Mouse (Mus musculus) cerebral cortex, adult 2 months (tissue): ENCODE measurements around the gene Macf1.

Experiments
- WGBS: fragments of 180-500 bp; shearing (Covaris S2); methylation state at CpG from one replicate; pipeline ENCODE4 v1.1.7; 2018; 5-methylcytosine and 5-hydroxymethylcytosine counted together

The Macf1 gene

DNA sequence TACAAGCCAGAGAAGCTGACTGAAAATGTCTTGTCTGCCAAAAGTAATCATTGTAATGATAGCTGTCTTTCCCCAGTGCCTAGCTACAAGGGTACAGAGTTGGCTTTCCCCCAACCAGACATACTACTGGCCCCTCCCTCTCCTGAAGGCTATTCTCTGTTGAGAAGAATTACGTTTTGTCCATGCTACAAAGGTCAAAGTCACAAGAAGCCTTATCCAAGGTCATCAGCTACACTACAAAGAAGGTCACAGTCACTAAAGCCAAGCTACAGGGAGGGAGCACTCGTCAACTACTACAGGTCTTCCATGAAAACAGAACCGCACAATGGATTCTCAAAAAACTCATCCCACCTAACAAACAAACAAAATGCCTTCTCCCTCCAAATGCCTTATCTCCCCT is 49.7 kb downstream of the Macf1 start:
- 69% methylated on average over 3 of the region's 3 CpGs for whole genome bisulfite sequencing

DNA sequence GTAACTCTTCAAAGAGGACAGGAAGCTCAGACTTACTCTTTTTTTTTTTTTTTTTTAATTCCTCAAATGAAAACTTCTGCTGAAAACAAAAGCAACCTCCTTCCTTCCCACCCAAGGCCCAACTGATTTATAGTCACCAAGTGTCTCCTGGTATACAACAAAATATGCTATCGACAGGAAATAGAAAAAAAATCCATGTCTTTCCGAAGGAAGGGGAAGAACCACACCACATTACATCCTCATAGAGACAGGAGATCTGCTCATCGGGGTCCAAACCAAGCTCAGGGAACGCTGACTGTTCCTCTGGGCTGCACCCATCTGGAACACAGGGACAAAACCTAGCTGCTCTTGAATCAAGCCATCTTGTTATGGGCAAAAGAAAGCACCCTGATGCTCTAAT is 50.3 kb downstream of the Macf1 start:
- 71% methylated on average over 4 of the region's 4 CpGs for WGBS

DNA sequence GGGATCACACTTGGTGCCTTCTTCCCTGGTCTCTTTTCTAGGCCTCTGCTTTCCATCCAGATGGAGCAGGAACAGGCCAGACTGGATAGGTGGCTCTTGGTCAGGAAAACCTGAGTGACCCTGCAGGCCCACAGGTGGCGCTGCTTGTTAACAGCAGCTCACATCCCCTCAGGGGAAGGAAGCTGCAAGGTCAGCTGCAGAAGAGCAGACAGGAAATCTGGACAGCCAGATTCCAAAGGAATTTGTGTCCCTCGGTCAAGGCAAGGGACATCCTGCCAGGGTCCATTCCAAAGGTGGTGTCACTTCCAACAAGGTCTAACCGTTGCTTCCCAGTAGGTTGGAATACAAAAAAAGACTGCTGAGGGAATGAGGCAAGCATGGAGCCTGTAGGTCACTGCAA is 50.8 kb downstream of the Macf1 start:
- WGBS, result 59% methylated on average over 3 of the region's 3 CpGs

DNA sequence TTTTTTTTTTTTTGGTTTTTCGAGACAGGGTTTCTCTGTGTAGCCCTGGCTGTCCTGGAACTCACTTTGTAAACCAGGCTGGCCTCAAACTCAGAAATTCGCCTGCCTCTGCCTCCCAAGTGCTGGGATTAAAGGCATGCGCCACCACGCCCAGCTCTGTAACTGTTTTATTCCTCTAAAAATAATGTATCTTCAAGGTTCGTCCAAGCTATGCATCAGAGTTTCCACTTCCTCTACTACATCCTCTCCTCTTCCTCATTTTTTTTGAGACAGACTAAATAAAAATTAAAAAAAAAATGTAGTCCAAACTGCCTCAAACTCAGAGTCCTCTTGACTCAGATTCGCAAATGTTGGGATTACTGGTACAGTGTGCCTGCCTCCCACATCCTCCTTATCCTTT is 52.0 kb downstream of the Macf1 start:
- 67% methylated on average over 5 of the region's 6 CpGs for WGBS

DNA sequence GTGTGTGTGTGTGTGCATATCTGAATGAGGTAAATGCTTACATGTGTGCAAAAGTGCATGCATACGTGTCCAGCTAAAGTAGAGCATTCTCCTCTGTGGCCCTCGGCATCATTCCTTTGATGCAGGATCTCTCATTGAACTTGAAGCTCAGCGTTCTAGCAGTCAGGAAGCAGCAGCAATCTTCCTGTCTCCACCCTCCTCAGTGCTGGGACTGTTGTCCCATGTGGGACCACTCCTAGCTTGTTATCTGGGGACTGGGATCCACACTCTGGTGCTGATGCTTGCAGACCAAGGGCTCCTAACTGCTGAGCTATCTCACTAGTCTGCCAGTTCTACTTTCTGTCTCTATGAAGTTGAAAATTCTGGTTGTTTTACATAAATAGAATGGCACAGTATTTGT is 52.5 kb downstream of the Macf1 start:
- WGBS, result 78% methylated on average over 3 of the region's 3 CpGs

DNA sequence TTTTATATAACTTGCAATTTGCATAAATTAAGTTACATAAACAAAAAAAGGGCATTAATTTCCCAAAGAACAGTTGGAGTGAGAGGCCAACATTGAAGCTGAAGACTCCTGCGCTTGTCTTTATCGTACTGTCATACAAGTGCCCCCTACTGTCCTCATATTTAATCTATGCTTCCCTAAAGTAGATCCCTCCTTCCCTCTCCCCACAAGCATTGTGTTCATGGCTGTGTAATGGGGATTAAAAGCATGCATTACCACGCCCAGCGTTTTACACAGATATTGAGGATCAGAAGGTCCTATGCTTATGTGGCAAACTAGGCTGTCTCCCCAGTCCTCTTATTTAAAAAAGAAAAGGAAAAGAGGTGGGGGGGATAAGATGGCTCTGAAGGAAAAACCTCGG is 56.5 kb downstream of the Macf1 start:
- WGBS, result 56% methylated on average over 5 of the region's 5 CpGs

DNA sequence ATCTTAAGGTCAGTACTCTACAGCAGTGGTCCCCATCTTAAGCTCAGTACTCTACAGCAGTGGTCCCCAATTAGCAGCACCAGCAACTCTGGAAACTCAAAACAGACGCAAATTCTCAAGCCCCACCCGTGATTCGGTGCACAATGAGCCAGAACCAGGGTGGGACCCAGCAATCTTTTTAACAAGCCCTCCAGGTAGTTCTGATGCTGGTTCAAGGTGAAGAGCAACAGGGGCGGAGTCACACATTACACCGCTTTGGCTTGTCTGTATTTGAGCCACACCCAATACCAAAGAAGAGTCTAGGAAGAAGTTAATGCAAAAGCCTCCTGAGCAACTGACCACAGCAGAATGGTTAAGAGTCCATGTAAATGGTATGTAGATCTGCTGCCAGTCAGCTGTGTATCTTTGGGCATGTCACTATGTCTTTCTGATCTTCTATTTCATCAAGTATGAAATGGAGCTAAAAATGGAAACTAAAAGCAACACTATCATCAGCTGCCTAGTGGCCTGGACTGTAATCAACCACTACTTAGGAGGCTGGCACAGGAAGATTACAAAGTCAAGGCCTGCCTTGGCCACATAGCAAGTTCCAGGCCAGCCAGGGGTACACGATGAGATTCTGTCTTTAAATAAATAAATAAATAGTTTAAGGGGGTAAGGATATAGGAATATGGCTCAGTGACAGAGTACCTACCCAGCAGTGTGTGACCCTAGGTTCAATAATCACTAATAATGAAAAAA is 58.7 kb downstream of the Macf1 start:
- WGBS, result 72% methylated on average over 6 of the region's 6 CpGs

DNA sequence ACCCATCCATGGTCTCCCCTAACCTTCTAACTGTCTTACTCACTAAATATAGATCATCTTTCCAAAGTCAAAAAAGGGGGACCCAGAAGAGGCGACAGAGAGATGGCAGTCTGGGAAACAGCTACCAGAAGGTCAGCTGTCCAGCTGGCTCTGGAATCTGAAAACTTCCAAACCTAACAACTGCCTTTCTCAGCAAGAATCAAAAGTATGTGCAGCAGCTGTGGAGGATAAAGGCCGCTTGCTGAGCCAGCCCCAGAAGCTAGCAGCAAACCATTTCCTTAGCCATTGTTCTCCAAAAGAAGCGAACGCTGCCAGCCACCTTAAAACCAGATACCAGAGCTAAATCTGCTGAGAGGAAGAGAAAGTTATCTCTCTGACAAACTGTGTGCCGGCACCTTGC is 59.7 kb downstream of the Macf1 start:
- WGBS, result 34% methylated on average over 5 of the region's 5 CpGs

DNA sequence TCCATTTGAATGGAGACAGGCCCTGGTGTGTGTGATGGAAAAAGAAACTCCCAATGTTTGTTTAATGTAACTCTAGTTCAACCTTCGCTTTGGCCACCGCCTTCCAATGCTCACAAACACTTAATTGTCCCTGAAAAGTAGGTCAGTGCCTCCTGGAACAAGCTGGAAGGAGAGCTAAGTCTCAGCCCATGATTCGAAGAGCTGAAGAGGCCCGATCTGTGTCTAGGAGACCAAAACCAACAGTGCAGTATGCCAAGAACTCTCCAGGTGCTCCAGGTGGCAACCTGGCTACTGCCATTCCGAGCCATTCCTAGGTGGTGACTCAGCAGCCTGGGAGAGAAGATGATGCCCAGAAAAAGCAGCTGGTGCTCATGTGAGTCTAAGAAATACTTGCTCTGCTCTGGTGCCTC is 60.4 kb downstream of the Macf1 start:
- WGBS, result 48% methylated on average over 5 of the region's 5 CpGs

DNA sequence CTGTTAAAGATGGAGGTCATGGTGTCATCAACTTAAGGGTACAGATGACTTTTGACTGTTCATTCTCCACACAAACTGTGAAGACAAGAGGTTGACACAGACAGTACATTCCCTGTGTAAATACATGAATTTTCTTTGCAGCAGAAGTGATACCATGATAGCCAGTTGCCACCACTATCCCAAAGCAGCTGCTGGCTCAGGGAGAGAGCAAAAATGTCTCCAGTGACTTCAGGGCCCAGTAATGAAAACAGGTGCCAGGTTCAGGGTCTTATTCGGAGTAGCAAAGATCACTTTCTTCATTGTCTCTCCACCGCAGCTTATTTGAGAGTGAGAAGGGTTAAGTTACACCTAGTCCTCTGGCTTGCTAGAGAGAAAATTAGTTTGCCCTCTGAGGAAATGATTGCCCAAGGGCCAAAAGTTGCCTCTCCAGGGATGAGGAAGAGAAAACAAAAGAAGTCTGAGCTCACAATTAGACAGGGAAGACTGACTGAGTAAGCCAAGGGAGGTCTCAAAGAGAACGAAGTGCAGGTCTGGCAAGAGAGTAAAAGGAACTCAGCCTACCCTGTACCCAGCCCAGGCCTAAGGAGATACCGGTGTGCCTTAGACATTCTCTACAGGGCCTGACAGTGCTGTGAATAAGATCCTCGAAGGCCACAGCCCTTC is 66.3 kb downstream of the Macf1 start:
- WGBS, result 60% methylated on average over 5 of the region's 5 CpGs

DNA sequence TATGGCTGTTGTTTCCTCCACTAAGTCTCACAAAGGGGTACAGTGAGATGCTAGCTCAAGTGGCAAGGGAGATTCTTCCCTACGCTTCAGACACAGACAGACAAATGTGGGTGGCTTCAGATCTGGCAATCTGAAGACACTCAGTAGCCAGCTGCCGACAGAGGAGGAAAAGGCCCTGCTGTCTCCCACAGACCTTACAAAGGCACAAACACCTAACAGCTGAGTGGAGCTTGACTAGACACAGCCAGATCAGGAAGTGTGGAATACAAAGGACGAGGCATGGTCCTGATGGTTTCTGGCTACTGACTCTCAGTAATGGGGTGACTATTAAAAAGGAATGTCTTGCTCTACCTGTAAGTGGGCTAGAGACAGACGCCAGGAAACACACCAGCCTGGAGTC is 67.2 kb downstream of the Macf1 start:
- WGBS, result 26% methylated on average over 4 of the region's 4 CpGs

DNA sequence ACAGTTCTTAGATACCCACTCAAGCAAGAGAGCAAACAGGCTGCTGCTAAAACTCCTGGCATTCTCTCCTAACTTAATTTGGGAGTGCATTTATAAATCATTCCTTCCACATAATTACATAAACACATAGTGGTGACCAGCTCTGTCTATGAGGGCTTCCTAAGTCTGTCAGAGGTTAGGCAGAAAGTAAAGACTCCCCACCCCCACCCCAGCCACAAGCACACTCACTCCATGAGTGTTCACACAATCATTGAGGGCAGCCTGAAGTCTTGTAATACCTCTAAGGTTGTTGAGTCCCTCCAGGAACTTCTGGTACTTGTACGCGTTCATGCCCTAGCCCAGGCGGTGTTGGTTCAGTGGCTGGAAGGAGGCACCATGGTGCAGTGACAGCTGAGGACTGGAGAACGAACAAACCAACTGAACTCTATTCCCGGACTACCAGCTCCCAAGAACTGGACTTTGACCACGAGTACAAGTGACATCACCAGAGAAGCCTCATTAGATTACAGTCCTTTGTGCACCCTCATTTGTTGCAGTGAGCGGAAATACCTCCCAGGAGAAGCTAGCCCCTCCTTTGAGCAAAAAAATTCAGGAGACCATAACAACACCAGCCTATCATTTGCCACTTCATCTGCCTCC is 70.7 kb downstream of the Macf1 start:
- 65% methylated on average over 7 of the region's 7 CpGs for WGBS

DNA sequence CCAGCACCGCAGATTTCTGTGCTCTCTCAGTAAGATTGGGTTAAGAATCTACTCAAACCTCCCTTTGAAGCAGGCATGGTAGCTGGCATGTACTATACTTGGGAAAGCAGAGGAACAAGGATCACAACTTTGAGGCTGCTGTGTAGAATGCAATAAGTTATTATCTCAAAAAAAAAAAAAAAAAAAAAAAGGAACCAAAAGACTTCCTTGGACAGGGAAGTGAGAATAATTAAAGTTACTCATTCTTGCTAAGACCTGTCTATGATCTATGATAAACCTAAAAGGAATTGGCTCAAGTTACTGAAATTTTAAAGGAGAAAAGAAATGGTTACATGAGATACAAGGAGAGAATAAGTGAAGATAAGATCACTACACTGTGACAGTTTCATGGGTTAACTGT is 72.2 kb downstream of the Macf1 start:
- WGBS, result 80% methylated on average over 1 of the region's 1 CpGs

DNA sequence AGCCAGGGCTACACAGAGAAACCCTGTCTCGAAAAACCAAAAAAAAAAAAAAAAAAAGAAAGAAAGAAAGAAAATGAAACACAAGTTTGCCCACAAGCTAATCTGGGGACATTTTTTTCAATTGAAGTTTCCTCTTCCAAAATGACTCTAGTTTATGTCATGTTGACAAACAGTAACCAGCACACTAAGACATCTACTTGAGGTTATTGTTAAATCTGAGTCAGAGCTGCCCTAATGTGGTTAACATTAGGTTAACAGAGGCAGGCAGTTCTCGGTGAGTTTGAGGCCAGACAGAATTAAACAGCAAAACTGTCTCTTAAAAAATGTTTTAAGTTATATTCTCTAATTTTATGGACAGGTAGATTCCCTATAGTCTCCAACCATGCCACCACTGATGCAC is 72.9 kb downstream of the Macf1 start:
- 83% methylated on average over 2 of the region's 2 CpGs for WGBS

DNA sequence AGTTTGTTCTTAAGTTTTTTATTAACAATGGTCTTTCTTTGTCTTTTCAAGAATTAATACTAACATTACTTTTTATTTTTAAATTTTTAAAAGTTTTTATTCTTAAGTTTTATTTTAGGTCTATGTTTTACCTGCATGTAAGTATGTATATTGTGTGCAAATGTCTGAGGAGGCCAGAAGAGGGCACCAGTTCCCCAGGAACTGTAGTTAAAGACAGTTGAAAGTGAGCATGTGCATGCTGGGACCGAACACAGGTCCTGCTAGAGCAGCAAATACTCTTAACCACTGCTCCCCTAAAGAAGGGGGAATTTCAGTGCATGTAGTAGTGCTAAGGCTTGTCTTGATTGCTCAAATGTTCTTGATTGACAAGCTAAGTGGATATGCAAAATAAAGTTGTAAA is 77.0 kb downstream of the Macf1 start:
- WGBS, result 88% methylated on average over 1 of the region's 1 CpGs

DNA sequence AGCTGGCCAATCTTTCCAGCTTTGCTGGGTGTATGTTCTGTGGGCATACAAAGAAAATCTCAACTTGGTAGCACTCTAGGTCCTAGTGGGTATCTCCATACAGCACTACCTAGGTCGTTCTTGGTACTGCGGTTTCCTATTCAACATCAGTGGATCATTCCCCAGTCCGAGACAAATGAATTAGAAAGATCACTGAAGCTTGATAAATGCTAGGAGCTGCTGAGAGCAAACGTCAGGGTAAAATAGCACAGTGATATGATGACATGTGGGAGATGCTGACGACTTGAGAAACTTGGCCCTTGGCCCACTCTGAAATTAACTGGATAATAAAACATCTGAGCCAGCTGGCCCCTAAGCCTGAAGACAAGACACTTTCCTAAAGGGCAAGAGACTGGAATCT is 78.2 kb downstream of the Macf1 start:
- WGBS, result 50% methylated on average over 5 of the region's 5 CpGs

DNA sequence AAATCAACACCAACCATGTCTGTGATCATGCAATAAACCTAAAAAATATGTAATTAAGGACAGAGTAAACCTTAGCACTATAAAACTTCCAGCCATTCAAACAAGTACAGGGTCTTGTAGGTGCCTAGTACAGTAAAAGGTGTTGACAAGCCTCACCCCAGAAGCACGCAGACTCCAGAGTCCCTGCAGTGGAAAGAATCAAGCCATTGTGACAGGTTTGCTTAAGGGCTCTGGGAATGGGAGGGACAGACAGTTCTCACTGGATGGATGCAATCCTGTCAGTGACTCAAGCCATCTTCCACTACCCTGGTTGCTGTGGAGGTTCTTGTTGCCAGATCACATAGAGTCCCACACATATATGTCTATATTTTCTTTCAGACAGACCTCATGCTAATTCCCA is 78.9 kb downstream of the Macf1 start:
- 69% methylated on average over 1 of the region's 1 CpGs for WGBS

DNA sequence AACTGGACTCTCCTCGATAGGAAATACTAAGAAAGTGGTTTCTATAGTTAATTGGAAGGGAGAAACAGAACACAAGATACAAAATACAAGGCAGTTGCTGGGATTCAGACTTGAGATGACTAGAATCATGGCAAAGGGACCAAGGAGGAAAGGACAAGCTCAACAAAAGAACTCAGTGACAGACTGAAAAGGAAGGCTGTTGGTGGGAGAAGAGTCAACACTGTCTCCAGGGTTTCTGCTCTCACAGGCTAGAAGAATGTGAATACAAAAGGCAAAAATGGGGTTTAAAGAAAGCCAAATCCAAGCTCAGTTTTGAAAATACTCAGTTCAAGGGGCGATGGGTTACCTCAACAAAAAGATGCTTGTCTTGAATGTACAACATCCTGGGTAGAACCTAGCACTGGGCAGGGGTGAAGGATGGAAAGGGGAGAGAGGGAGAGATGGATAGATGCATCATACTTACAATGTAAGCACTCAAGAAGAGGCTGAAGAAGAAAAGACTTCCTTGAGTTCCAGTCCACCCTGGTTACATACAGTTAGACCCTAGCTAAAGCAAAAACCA is 81.4 kb downstream of the Macf1 start:
- WGBS, result 64% methylated on average over 2 of the region's 2 CpGs

DNA sequence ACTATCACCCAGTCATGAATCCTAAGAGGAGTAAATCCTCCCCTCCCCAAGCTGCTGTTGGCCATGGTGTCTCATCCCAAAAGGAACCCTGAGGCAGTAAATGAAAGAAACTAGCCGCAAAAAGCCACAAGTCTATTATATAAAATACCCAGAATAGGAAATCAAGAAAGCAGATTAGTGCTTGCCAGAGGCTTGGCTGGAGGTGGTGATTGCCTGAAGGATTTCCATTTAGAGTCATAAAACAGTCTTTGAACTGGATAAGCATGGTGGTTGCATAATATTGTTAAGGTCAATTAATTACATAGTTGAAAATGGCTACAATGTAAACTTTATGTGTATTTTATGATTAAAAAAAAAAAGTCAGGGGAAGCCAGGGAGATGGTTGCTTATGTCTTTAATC is 83.1 kb downstream of the Macf1 start:
- WGBS, result 32% methylated on average over 1 of the region's 1 CpGs

DNA sequence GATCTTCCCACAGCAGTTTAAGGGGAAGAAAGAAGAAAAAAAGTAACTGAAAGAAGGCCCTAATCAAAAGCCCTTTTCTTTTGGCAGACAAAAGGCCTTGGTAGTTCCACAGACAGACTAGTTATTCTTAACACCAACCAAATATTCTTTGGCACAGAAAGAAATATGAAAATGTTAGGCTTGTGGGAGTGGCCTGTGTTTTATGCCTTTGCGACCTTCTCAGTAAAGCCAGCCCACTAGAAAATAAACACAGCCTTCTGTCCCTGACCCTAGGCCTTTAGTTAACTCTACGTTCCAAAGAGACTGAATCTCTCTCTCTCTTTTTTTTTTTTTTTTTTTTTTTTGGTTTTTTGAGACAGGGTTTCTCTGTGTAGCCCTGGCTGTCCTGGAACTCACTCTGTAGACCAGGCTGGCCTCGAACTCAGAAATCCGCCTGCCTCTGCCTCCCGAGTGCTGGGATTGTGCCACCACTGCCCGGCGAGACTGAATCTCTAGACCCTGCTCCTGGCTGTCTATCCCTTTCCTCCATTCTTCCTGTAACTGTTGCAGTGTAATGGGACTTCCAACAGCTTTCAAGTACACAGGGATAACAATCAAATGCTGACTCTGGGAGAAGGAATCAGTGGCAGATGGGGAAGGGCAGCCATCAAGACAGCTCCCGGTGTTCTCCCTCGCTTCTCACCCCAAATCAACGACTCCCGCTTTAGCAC is 85.5 kb downstream of the Macf1 start:
- 70% methylated on average over 11 of the region's 11 CpGs for WGBS

DNA sequence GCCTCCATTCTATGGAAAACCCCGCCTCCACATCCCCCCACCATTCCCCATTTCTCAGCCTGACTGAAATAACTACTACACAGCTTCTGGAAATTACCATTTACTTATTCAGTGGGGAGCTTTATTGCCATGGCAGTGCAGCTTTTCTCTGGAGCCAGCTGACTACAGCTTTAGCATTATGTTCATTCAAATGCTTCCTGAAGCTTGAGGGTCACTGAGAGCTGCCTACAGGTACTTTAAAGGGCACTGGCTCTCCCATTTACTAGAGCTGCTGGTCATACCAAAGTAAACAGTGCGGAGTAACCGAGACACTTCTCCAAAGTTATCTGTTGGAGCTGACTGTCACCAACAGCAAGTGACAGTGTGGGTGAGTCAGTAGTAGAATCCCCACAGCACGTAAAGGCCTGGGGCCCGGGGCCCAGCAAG is 89.8 kb downstream of the Macf1 start:
- 29% methylated on average over 5 of the region's 5 CpGs for WGBS

DNA sequence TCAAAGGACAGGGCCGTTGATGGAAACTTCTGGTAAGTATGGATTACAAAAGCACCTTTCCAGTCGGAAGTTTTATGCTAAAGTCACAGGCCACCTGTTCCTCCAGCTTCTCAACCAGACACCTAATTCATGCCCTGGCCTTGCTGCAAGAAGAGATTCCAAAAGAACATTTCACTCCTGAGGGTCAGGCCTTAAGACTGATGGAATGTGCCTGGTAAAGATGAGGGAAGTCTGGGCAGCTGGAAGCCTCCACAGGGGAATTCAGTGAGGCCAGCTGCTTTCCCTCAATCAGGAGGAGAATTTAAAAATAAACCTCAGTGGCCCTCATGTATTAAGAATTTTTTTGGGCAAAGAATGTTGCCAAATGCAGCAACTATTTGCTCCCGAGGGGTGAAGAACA is 90.5 kb downstream of the Macf1 start:
- WGBS, result 43% methylated on average over 3 of the region's 3 CpGs
